8 mouse cellular contexts compared by ENCODE assay signal in the genomic region with DNA sequence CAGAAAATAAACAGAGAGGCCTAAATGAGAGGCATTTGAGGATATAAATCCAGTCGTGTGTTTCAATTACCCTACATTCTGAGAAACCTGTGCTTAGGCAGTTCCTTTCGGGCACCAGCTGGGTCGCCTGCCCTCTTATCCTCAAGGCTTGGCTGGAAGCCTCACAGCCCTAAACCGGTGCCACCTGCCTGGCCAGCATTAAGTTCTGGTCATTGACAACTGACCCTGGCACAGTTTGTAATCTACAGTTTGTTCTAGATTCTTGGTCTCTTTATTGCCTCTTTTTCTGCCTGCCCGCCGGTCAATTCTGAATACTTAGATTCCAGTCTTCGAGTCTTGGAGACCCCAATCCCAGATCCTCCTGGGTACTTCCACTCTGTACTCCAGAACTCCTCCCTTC. TPM values are rescaled to one million over a fixed set of nuclear protein-coding genes. Genes with fewer than 3 reads are reported as not detected.
DNase-seq lines count a peak whose midpoint lies in the region; ATAC-seq and TF ChIP-seq lines count a peak whose summit lies in the region.

No protein-coding gene starts in this region.

- no peaks in the 10 kb centered on the region for H3K27me3 ChIP-seq in C2C12 (ENCODE audit: control insufficient read depth, insufficient read depth, insufficient read length)
- no peaks in the 10 kb centered on the region for H3K27me3 ChIP-seq in heart, embryonic 16.5 days (ENCODE audit: control insufficient read depth, insufficient read depth, low read length)
- H3K27me3 ChIP-seq in limb, embryonic 11.5 days (ENCODE audit: control insufficient read depth, insufficient read depth, low read length), result no peaks in the 10 kb centered on the region
- H3K27me3 ChIP-seq in neural tube, embryonic 15.5 days (replicated peaks), result no peaks in the 10 kb centered on the region

- H3K4me2 ChIP-seq in heart, embryonic 16.5 days (ENCODE audit: low read depth, low read length), result peak overlapping the region; percentile 78
- H3K4me2 ChIP-seq in limb, embryonic 11.5 days (ENCODE audit: low read depth, severe bottlenecking), result peak overlapping the region; percentile 79
- H3K4me2 ChIP-seq in neural tube, embryonic 15.5 days, result peak overlapping the region; percentile 85

- H3K79me2 ChIP-seq in C2C12 (ENCODE audit: control insufficient read depth, insufficient read depth), result peaks cover 21% of the 10 kb centered on the region

- peak overlapping the region; percentile 94 for H3K9ac ChIP-seq in heart, embryonic 16.5 days (ENCODE audit: low read length)
- peak overlapping the region; percentile 84; the same call in 1 of the 2 replicates for H3K9ac ChIP-seq in limb, embryonic 11.5 days (ENCODE audit: low read length)
- peak overlapping the region; percentile 91 for H3K9ac ChIP-seq in neural tube, embryonic 15.5 days (replicated peaks)

- peak overlapping the region; percentile 74 for H3ac ChIP-seq in C2C12 (ENCODE audit: control insufficient read depth, insufficient read length, low read depth)

- peak overlapping the region; percentile 72 for H3K4me3 ChIP-seq in C2C12 (ENCODE audit: insufficient read depth, poor library complexity, severe bottlenecking)
- peak overlapping the region; percentile 85 for H3K4me3 ChIP-seq in heart, embryonic 16.5 days (ENCODE audit: low read length)
- H3K4me3 ChIP-seq in limb, embryonic 11.5 days (ENCODE audit: low read depth, low read length), result peak overlapping the region; percentile 61
- peak overlapping the region; percentile 88 for H3K4me3 ChIP-seq in neural tube, embryonic 15.5 days (replicated peaks)

- H3K9me3 ChIP-seq in heart, embryonic 16.5 days (replicated peaks; ENCODE audit: control insufficient read depth, low read length), result no peaks in the 10 kb centered on the region
- no peaks in the 10 kb centered on the region for H3K9me3 ChIP-seq in limb, embryonic 11.5 days (ENCODE audit: control insufficient read depth, low read length)
- no peaks in the 10 kb centered on the region for H3K9me3 ChIP-seq in neural tube, embryonic 15.5 days (replicated peaks)

- WGBS in heart, embryonic 16.5 days, result 17% methylated on average over 7 of the region's 7 CpGs
- WGBS in limb, embryonic 11.5 days, result 29% methylated on average over 7 of the region's 7 CpGs
- WGBS in neural tube, embryonic 15.5 days, result 15% methylated on average over 7 of the region's 7 CpGs

- no peak for ATAC-seq in heart, embryonic 16.5 days (replicated peaks; ENCODE audit: extremely low read depth, insufficient read depth, low FRiP score)
- ATAC-seq in limb, embryonic 11.5 days (ENCODE audit: insufficient number of reproducible peaks, low FRiP score, low TSS enrichment, low read depth), result no peak
- no peak for ATAC-seq in neural tube, embryonic 15.5 days (ENCODE audit: low FRiP score)

- H3K79me3 ChIP-seq in C2C12 (ENCODE audit: low read depth), result peaks cover 12% of the 10 kb centered on the region

- DNase-seq in cerebellum, postnatal 14 days, result peak; percentile 33 to 42
- DNase-seq in cerebellum, adult 18-20 months, result no peak
- no peak for DNase-seq in limb, embryonic 11.5 days (ENCODE audit: low spot score)
- DNase-seq in MN1 (ENCODE audit: low spot score), result no peak
- DNase-seq in adrenal gland, adult (ENCODE audit: inconsistent age in 2 of 2, low spot score in 1 of 2), result no peak

- H3K4me1 ChIP-seq in heart, embryonic 16.5 days (ENCODE audit: control insufficient read depth, insufficient read depth, low read length), result peaks cover 8% of the 10 kb centered on the region
- H3K4me1 ChIP-seq in limb, embryonic 11.5 days (ENCODE audit: control insufficient read depth, insufficient read depth, low read length), result peaks cover 3% of the 10 kb centered on the region; the same call in 1 of the 2 replicates
- H3K4me1 ChIP-seq in neural tube, embryonic 15.5 days, result peaks cover 29% of the 10 kb centered on the region

- H3K27ac ChIP-seq in heart, embryonic 16.5 days (ENCODE audit: low read length), result peak overlapping the region; percentile 86
- no peak overlapping the region for H3K27ac ChIP-seq in limb, embryonic 11.5 days (replicated peaks; ENCODE audit: low read depth, low read length)
- H3K27ac ChIP-seq in neural tube, embryonic 15.5 days (replicated peaks), result peak overlapping the region; percentile 89

- peaks cover 15% of the 10 kb centered on the region for H3K36me3 ChIP-seq in C2C12 (ENCODE audit: control insufficient read depth, insufficient read depth)
- H3K36me3 ChIP-seq in heart, embryonic 16.5 days (ENCODE audit: control insufficient read depth, insufficient read depth), result no peaks in the 10 kb centered on the region
- no peaks in the 10 kb centered on the region for H3K36me3 ChIP-seq in limb, embryonic 11.5 days (ENCODE audit: control insufficient read depth, insufficient read depth, low read length)
- H3K36me3 ChIP-seq in neural tube, embryonic 15.5 days, result no peaks in the 10 kb centered on the region

- no peak for TF ChIP-seq CTCF in C2C12 (IDR thresholded peaks at IDR 0.05; ENCODE audit: control insufficient read depth, insufficient read depth, insufficient read length)

TF ChIP-seq in C2C12, 6 proteins besides CTCF, POLR2A, EP300 and RAD21:
- TF ChIP-seq USF1 (IDR thresholded peaks at IDR 0.05; ENCODE audit: low read depth) (no peak), FOSL1 (IDR thresholded peaks at IDR 0.05; ENCODE audit: insufficient read depth, low read length, poor library complexity, severe bottlenecking) (no peak), MAX (IDR thresholded peaks at IDR 0.05) (no peak), MYOD1 (IDR thresholded peaks at IDR 0.05; ENCODE audit: control insufficient read depth, insufficient read length, low read depth) (no peak), MYOG (IDR thresholded peaks at IDR 0.05; ENCODE audit: control insufficient read depth, extremely low read depth, insufficient read length) (no peak), CEBPB (IDR thresholded peaks at IDR 0.05; ENCODE audit: low read depth) (no peak)

RNA-seq across cellular contexts. Expression of a gene that starts 10.7 kb away (rescaled TPM):
- polyA plus RNA-seq in C2C12 (2012; fragmentation: generic; extraction: Trizol), result 26.7 TPM
- polyA plus RNA-seq in heart, embryonic 16.5 days (2015; fragmentation: Nextera tagmentation; extraction: Ambion mirVana), result 16.7 and 16.9 TPM in 2 replicates
- 22.1 and 23.2 TPM in 2 replicates for polyA plus RNA-seq in limb, embryonic 11.5 days (2014; fragmentation: Nextera tagmentation; extraction: Ambion mirVana)
- 19.3 and 20.6 TPM in 2 replicates for polyA plus RNA-seq in neural tube, embryonic 15.5 days (2015; fragmentation: Nextera tagmentation; extraction: Ambion mirVana)

RNA-seq across cellular contexts. Expression of a gene that starts 19.6 kb away (rescaled TPM):
- 112 TPM for polyA plus RNA-seq in C2C12 (2012; fragmentation: generic; extraction: Trizol)
- polyA plus RNA-seq in heart, embryonic 16.5 days (2015; fragmentation: Nextera tagmentation; extraction: Ambion mirVana), result 57.1 and 59.8 TPM in 2 replicates
- polyA plus RNA-seq in limb, embryonic 11.5 days (2014; fragmentation: Nextera tagmentation; extraction: Ambion mirVana), result 98.3 and 101 TPM in 2 replicates
- 63.0 and 82.4 TPM in 2 replicates for polyA plus RNA-seq in neural tube, embryonic 15.5 days (2015; fragmentation: Nextera tagmentation; extraction: Ambion mirVana)

RNA-seq across cellular contexts. Expression of a gene that starts 27.6 kb away (rescaled TPM):
- 0.50 TPM for polyA plus RNA-seq in C2C12 (2012; fragmentation: generic; extraction: Trizol)
- 32.4 and 33.6 TPM in 2 replicates for polyA plus RNA-seq in heart, embryonic 16.5 days (2015; fragmentation: Nextera tagmentation; extraction: Ambion mirVana)
- polyA plus RNA-seq in limb, embryonic 11.5 days (2014; fragmentation: Nextera tagmentation; extraction: Ambion mirVana), result 12.2 and 13.1 TPM in 2 replicates
- 50.1 and 51.5 TPM in 2 replicates for polyA plus RNA-seq in neural tube, embryonic 15.5 days (2015; fragmentation: Nextera tagmentation; extraction: Ambion mirVana)

RNA-seq across cellular contexts. Expression of a gene that starts 46.9 kb away (rescaled TPM):
- polyA plus RNA-seq in C2C12 (2012; fragmentation: generic; extraction: Trizol), result 1.1 TPM
- polyA plus RNA-seq in heart, embryonic 16.5 days (2015; fragmentation: Nextera tagmentation; extraction: Ambion mirVana), result 170 and 176 TPM in 2 replicates
- polyA plus RNA-seq in limb, embryonic 11.5 days (2014; fragmentation: Nextera tagmentation; extraction: Ambion mirVana), result 19.3 TPM in 2 replicates
- 29.6 and 40.5 TPM in 2 replicates for polyA plus RNA-seq in neural tube, embryonic 15.5 days (2015; fragmentation: Nextera tagmentation; extraction: Ambion mirVana)

RNA-seq across cellular contexts. Expression of a gene that starts 47.5 kb away (rescaled TPM):
- not detected for polyA plus RNA-seq in C2C12 (2012; fragmentation: generic; extraction: Trizol)
- 0.17 and 0.26 TPM in 2 replicates for polyA plus RNA-seq in heart, embryonic 16.5 days (2015; fragmentation: Nextera tagmentation; extraction: Ambion mirVana)
- polyA plus RNA-seq in limb, embryonic 11.5 days (2014; fragmentation: Nextera tagmentation; extraction: Ambion mirVana), result 0.13 TPM in 1 of 2 replicates, not detected in the other
- polyA plus RNA-seq in neural tube, embryonic 15.5 days (2015; fragmentation: Nextera tagmentation; extraction: Ambion mirVana), result 2.9 and 3.6 TPM in 2 replicates

Comparison
In these comparisons a context has a peak if more than half of its experiments do, and no peak if none do; other contexts are left out.
1. DNase-seq: peak in cerebellum, postnatal 14 days (2 of 2); none in cerebellum, adult 18-20 months (0 of 2), limb, embryonic 11.5 days (single experiment), MN1 (single experiment) and adrenal gland, adult (0 of 2).
2. Peak in every context shown above with its lines, with median percentiles within 50 percentile points of each other: H3K4me3 ChIP-seq, H3K4me2 ChIP-seq and H3K9ac ChIP-seq.